Mouse (Mus musculus) small intestine, adult 2 months (tissue): ENCODE measurements around the gene Bcr. TPM values are rescaled to one million over a fixed set of nuclear protein-coding genes. Genes with fewer than 3 reads are reported as not detected.

Source experiments
- H3K27ac ChIP-seq: fragments of 200-500 bp; 2 replicates; pipeline ENCODE4 v1.5.1; 2012; ENCODE audit warnings: low read depth, low read length, control low read depth, inconsistent platforms; ENCODE audit not compliant: insufficient read depth
- H3K27me3 ChIP-seq: fragments of 200-500 bp; 2 replicates; pipeline ENCODE4 v1.6.1; 2012; ENCODE audit warnings: mild to moderate bottlenecking, moderate library complexity, low read length, inconsistent platforms; ENCODE audit not compliant: control insufficient read depth, insufficient read depth
- H3K36me3 ChIP-seq: fragments of 200-500 bp; 2 replicates; pipeline ENCODE4 v1.6.1; 2012; ENCODE audit warnings: mild to moderate bottlenecking, low read length, control low read depth, inconsistent platforms; ENCODE audit not compliant: control insufficient read depth, insufficient read depth
- H3K4me1 ChIP-seq: fragments of 200-500 bp; 2 replicates; pipeline ENCODE4 v1.6.1; 2012; ENCODE audit warnings: low read length, inconsistent platforms, mixed read lengths; ENCODE audit not compliant: control insufficient read depth, insufficient read depth, insufficient read length
- H3K4me3 ChIP-seq: fragments of 200-500 bp; 2 replicates; pipeline ENCODE4 v1.5.1; 2012; ENCODE audit warnings: low read depth, mild to moderate bottlenecking, control low read depth, inconsistent platforms, low read length, moderate library complexity
- CTCF ChIP-seq: fragments of 200-500 bp; IDR thresholded peaks from 2 replicates; pipeline ENCODE4 v1.5.1; 2012; ENCODE audit warnings: low read depth, mild to moderate bottlenecking, control low read depth, inconsistent platforms, low read length, moderate library complexity, mixed read lengths; ENCODE audit not compliant: insufficient replicate concordance, insufficient read length; ENCODE audit errors: extremely low read depth
- POLR2A ChIP-seq: fragments of 200-500 bp; IDR thresholded peaks from 2 replicates; pipeline ENCODE4 v1.6.1; 2012; ENCODE audit warnings: low read depth, mild to moderate bottlenecking, control low read depth, inconsistent platforms, low read length, moderate library complexity
- WGBS: fragments of 180-500 bp; shearing (Covaris S2); methylation state at CpG from one replicate; pipeline ENCODE4 v1.1.7; 2018; 5-methylcytosine and 5-hydroxymethylcytosine counted together
- polyA plus RNA-seq: library from polyadenylated mRNA; depleted of rRNA; stranded (reverse); fragments of >200 nt; gene quantifications from 2 replicates; pipeline ENCODE4 v1.2.3, GENCODE M21; 2012

The Bcr gene
- polyA plus RNA-seq, 1 experiment: 46.9 TPM

DNA sequence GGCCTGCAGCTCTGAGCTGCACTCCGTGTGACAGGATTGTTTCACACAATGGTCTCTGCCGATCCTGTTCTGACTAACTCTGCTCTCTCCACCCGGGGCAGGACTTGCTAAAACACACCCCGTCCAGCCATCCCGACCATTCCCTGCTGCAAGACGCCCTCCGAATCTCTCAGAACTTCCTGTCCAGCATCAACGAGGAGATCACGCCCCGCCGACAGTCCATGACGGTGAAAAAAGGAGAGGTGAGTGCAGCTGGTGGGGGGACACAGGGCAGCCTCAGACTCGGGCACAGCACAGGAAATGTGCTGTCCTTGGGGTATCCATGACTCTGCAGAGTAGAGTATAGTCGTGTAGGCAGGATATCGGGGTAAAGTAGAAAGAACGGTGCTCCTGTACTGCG, 84.8 kb downstream of the Bcr start:
- no peak for TF ChIP-seq CTCF
- TF ChIP-seq POLR2A: no peak
- 83% methylated on average over 17 of the region's 17 CpGs for WGBS
- peaks cover 4% of the 10 kb centered on the region; the same call in 1 of the 2 replicates for H3K4me1 ChIP-seq
- H3K27me3 ChIP-seq: no peaks in the 10 kb centered on the region
- H3K27ac ChIP-seq: no peak overlapping the region
- H3K4me3 ChIP-seq: no peak overlapping the region
- peaks cover 59% of the 10 kb centered on the region for H3K36me3 ChIP-seq

- no peak for TF ChIP-seq CTCF
- TF ChIP-seq POLR2A: no peak
- no peak overlapping the region for H3K4me3 ChIP-seq
Measured at GRCm38 (mm10) chr10:75146001-75146400, 85.6 kb downstream of the Bcr start.

GRCm38 (mm10) chr10:75146619-75147018, 86.2 kb downstream of the Bcr start:
- Histone ChIP-seq H3K27me3 (no peaks in the 10 kb centered on the region), H3K36me3 (peaks cover 51% of the 10 kb centered on the region), H3K4me1 (no peaks in the 10 kb centered on the region), H3K27ac (no peak overlapping the region), H3K4me3 (no peak overlapping the region)
- WGBS: 84% methylated on average over 10 of the region's 10 CpGs
- TF ChIP-seq POLR2A: no peak
- no peak for TF ChIP-seq CTCF

More at GRCm38 (mm10) chr10:75146001-75146400, 85.6 kb downstream of the Bcr start:
- H3K36me3 ChIP-seq: peaks cover 53% of the 10 kb centered on the region
- peaks cover under 1% of the 10 kb centered on the region; the same call in 1 of the 2 replicates for H3K4me1 ChIP-seq
- no peaks in the 10 kb centered on the region for H3K27me3 ChIP-seq
- 79% methylated on average over 4 of the region's 4 CpGs for WGBS
- no peak overlapping the region for H3K27ac ChIP-seq

- 81% methylated on average over 6 of the region's 6 CpGs for WGBS
- H3K4me1 ChIP-seq: no peaks in the 10 kb centered on the region
- H3K27ac ChIP-seq: no peak overlapping the region
- peaks cover 47% of the 10 kb centered on the region for H3K36me3 ChIP-seq
- no peak overlapping the region for H3K4me3 ChIP-seq
- no peak for TF ChIP-seq POLR2A
- TF ChIP-seq CTCF: no peak
- H3K27me3 ChIP-seq: no peaks in the 10 kb centered on the region
Measured at GRCm38 (mm10) chr10:75148295-75148694, 87.9 kb downstream of the Bcr start.

DNA sequence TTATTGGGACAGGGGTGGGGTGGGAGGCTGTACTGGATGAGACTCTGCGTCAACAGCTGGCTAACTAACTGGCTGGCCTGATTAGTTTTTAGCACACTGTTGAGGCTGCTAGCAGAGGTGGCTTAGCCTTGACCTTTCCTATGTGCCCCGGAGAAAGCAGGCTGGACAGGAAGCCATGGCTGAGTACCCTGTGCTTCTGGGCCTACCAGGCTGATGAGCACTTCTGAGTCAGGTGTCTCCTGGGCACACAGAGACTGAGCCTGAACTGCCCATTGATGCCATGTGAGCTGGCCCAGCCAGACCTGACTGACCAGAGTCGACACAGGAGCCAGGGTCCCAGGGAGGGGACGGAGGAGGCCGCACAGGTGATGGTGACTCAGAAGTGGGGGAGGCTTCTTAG, 90.0 kb downstream of the Bcr start:
- Histone ChIP-seq H3K27me3 (no peaks in the 10 kb centered on the region), H3K36me3 (peaks cover 51% of the 10 kb centered on the region), H3K27ac (no peak overlapping the region), H3K4me1 (no peaks in the 10 kb centered on the region), H3K4me3 (no peak overlapping the region)
- TF ChIP-seq POLR2A: no peak
- no peak for TF ChIP-seq CTCF
- WGBS: 87% methylated on average over 5 of the region's 5 CpGs

DNA sequence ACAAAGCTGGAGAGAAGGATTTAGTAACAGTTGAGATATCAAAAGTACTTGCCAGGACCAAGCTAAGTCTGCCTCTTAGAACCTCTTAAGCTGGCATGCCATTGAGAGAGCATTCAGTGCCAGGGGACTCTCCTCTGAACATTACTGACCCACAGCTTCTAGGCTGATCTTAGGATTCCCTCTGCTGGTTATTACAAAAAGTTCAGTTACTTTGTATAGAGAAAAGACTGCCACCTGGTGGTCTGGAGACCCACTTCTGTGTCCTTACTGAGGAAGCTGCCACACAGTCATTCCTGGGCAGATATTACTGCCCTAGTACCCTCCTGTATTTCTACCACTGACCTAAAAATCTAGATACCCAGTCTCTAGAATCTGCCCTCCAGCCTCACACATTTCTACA, 90.9 kb downstream of the Bcr start:
- TF ChIP-seq POLR2A: no peak
- peak; percentile 48; the same call in 1 of the 2 replicates for TF ChIP-seq CTCF
- Histone ChIP-seq H3K4me1 (no peaks in the 10 kb centered on the region), H3K27ac (no peak overlapping the region), H3K4me3 (no peak overlapping the region), H3K27me3 (no peaks in the 10 kb centered on the region), H3K36me3 (peaks cover 54% of the 10 kb centered on the region)

GRCm38 (mm10) chr10:75156835-75157234, 96.4 kb downstream of the Bcr start:
- 76% methylated on average over 6 of the region's 6 CpGs for WGBS
- no peak overlapping the region for H3K27ac ChIP-seq
- H3K4me1 ChIP-seq: no peaks in the 10 kb centered on the region
- H3K4me3 ChIP-seq: no peak overlapping the region
- peaks cover 57% of the 10 kb centered on the region for H3K36me3 ChIP-seq
- no peaks in the 10 kb centered on the region for H3K27me3 ChIP-seq
- TF ChIP-seq POLR2A (no peak), CTCF (no peak)
